In genomic region chr12:70997225-70997624, GRCm38 (mm10) we compare ENCODE assay signal across 1 mouse cellular context.
TF ChIP-seq lines count a peak whose summit lies in the region.

No protein-coding gene starts in this region.

TF ChIP-seq in ES-E14, 5 proteins besides CTCF, POLR2A, EP300 and RAD21 (continued from another document):
- TF ChIP-seq ZNF384 (IDR thresholded peaks at IDR 0.05; ENCODE audit: low read depth, low read length) = peak; percentile 40; the same call in 1 of the 2 replicates
